Mouse (Mus musculus): ENCODE measurements around the gene Cdh4.

The Cdh4 gene

DNA sequence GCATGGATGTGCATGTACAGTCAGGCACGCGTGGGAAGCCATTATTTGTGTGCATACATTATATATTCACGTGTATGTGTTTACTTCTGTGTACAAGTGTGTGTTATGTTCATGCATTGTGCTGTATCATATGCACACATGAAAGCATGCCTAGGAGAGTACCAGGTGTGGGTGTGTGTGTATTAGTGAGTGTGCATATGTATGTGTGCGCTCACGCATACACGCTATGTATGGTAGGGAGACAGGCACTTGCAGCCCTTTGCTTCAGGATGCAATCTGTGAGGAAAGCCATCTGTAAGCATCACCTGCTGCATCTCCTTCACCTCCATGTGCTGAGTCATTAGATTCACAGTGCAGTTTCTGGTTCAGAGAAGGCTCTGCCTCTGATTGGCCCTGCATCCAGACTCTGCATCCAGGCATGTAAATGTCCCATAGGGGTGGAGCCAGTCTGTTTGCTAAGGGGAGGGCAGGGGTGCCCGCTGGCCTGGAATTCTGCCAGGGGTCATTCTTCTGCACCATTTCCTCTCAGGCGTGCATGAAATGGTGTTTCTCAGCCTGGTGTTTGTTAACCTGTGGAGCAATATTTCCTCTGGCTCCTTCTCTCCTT is 25.7 kb downstream of the Cdh4 start:
- DNase-seq (ENCODE audit: low read depth, low spot score): no peak

GRCm38 (mm10) chr2:179476622-179477021 is 34.4 kb downstream of the Cdh4 start:
- no peak for DNase-seq (ENCODE audit: low read depth, low spot score)

- no peak for DNase-seq (ENCODE audit: low read depth, low spot score)
Measured at GRCm38 (mm10) chr2:179480800-179481200, 38.6 kb downstream of the Cdh4 start.

DNA sequence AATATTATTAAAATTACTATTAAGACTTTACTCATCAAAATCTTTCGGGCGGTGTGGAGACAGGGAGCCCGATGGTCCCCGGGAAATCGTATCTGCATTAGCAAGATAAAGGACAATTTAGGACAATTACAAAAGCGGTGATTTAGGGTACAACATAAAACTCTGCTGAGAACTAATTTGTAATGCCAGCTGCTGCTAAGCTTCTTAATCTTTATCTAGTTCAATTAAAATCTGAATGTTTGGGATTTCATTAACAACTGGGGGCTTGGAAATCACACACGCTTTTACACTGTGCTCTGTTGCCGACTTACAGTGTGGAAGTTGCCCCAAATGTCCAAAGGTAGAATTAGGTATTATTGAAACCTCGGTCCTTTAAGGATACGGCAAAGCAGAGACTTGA is 39.1 kb downstream of the Cdh4 start:
- no peak for DNase-seq (ENCODE audit: low read depth, low spot score)

GRCm38 (mm10) chr2:179488526-179489139 is 46.4 kb downstream of the Cdh4 start:
- DNase-seq (ENCODE audit: low read depth, low spot score): no peak

DNA sequence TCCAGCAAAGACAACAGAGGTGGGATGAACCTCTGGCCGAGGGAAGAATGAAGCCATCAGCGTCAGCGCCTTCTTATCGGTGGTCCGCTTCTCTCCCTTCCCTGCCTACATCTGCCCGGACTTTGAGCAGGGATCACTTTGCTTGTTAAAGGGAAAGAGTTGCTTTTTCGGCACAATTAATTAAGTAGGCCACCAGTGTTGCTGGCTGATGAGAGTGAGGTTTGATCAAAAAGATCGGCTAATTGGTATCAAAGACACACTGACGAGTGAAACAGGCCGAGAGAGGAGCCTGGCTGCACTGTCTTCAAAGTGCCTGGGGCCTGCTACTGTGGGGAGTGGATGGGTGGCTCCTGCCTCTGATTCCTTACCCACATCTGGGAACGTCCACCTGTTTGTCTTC is 49.7 kb downstream of the Cdh4 start:
- no peak for DNase-seq (ENCODE audit: low read depth, low spot score)

DNA sequence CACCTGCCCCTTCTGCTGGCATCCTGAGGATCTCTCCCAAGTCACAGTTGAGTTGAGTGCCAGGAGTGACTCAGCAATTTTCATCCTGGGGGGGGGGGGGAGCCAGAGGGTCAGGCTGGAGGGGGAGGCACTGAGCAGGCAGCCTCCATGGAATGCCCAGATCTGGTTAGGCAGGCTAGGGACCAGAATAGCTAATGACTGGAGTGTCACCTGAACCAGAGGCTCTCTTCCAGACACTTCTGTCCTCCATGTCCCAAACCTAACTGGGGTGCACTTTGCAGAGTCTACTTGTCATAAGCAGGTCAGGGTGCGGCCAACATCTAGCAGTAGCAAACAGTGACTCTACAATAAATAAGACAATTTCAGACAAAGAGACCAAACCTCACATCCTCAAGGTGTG is 52.0 kb downstream of the Cdh4 start:
- no peak for DNase-seq (ENCODE audit: low read depth, low spot score)

GRCm38 (mm10) chr2:179510439-179510838 is 68.2 kb downstream of the Cdh4 start:
- no peak for DNase-seq (ENCODE audit: low read depth, low spot score)

GRCm38 (mm10) chr2:179516559-179516958 is 74.3 kb downstream of the Cdh4 start:
- no peak for DNase-seq (ENCODE audit: low read depth, low spot score)

DNA sequence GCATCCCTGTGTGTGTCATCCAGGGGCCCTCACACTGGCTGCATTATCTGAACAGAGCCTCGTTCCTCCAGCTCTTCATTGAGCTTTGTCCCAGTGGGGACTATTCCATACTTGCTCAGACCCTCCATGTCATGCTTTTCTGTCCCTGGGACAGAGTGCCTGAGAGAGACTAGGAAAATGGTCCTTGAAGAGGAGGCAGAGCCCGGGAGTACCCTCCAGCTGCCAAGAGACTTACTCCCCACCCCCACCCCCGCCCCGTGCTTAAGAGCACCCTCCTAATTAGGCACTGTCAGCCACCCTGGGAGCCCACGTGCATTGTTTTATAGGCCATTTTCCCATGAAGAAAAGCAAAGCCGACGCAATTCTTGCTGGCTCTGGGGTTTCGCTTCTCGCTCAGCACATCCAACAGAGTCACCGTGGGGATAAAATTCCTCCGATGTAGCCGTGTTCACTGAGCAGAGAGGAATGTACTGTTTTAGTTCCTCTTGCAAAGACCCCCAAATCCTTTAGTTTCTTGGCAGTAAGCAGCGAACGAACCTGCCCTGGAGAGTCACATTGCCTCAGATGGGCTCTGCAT is 76.3 kb downstream of the Cdh4 start:
- no peak for DNase-seq (ENCODE audit: low read depth, low spot score)

DNA sequence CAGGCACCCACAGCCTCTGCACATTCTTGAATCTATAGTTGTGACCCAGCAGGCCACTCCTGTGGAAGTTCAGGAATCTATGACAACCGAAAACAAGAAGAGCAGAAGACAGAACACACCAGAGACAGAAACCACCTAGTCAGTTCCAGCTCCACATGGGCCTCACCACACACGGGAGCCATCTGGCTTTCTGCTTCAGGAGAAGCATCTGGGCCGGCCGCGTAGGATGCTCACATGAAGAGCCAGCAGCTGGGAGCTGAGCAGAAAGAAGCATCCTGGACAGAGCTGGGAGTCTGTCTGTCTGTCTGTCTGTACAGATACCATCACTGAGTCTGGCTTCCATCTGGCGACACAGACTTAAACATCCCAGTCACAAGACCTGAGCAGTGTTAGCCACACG is 76.9 kb downstream of the Cdh4 start:
- DNase-seq (ENCODE audit: low read depth, low spot score): no peak

DNA sequence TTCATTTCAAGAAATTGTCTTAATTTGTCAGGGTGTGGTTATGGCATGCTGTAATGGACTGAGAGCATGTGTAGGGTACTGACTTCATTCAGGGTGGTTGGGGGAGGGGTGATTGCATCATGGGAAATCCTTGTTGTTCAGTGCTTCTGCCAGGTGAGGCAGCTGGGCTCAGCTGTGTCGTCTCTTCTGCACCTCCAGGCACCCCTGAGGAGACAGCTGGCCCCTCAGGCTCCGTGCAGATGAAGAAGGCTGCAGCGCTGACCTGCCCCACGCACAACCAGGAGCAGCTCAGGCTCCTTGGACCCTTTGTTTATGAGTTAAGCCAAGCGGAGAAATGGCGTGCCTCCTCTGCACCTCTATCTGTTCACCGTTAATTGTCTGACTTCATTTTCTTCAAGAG is 77.7 kb downstream of the Cdh4 start:
- DNase-seq (ENCODE audit: low read depth, low spot score): no peak

DNA sequence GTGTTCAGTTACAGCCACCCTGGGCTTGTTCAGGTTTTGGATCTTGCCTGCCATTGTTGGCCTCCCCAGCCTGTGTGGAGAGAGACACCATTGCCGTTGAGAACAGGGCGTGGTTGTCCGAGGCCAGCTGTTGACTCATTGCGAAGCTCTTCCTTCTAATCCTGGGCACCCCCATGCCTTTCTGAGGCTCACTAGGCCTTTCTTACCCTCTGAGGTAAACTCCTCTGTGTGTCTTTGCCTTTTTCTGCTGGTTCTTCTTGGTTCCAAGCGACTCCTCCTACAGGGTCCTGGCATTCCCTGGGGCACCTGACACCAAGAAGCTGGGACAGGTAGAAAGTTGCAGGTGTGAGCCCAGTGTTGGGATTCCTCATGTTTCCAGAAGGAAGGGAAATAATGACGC is 78.7 kb downstream of the Cdh4 start:
- no peak for DNase-seq (ENCODE audit: low read depth, low spot score)

- no peak for DNase-seq (ENCODE audit: low read depth, low spot score)
Measured at GRCm38 (mm10) chr2:179521444-179521843, 79.2 kb downstream of the Cdh4 start.

- no peak for DNase-seq (ENCODE audit: low read depth, low spot score)
Measured at GRCm38 (mm10) chr2:179522141-179522540, 79.9 kb downstream of the Cdh4 start.

DNA sequence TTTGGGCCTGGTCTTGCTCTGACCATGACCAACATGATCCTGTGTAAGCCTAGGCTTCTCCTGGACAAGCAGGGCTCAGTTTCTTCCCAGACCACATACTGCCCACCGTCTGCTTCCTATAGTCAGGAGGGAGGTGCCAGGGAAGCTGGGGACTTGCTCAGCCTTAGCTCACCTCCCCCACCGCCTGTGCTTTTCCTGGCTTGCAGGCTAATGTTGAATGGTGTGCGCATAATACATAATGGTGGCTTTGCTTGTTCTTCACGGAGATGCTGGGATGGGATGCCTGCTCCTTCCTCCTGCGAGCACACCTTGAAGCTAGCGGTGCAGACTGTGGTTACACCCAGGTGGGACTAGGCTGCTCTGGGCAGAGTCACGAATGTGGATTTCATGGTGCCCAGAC is 84.7 kb downstream of the Cdh4 start:
- DNase-seq (ENCODE audit: low read depth, low spot score): no peak

GRCm38 (mm10) chr2:179530436-179531040 is 88.3 kb downstream of the Cdh4 start:
- no peak for DNase-seq (ENCODE audit: low read depth, low spot score)

GRCm38 (mm10) chr2:179533196-179533595 is 91.0 kb downstream of the Cdh4 start:
- no peak for DNase-seq (ENCODE audit: low read depth, low spot score)

- no peak for DNase-seq (ENCODE audit: low read depth, low spot score)
Measured at GRCm38 (mm10) chr2:179533881-179534280, 91.7 kb downstream of the Cdh4 start.

GRCm38 (mm10) chr2:179535204-179535603 is 93.0 kb downstream of the Cdh4 start:
- DNase-seq (ENCODE audit: low read depth, low spot score): no peak

GRCm38 (mm10) chr2:179536762-179537161 is 94.5 kb downstream of the Cdh4 start:
- DNase-seq (ENCODE audit: low read depth, low spot score): no peak

DNA sequence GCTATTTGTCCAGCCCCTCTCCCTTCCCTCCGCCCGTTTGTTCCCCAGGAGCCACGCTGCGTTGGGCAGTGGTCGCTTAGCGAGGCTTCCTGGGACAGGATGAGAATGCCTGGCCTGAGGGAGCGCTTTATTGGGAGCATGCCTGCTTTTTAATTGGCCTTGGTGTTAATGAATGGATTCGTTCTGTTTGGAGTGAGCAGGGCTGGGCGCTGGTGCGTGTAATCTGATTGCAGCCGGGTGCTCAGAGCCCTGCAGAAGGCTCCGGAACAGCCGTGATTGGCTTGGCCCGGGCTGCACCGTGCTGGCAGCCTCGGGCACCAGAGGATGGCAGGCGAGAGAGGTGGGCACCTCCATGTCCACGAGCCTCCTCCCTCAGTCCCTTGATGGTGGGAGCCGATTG is 95.2 kb downstream of the Cdh4 start:
- DNase-seq (ENCODE audit: low read depth, low spot score): no peak

DNA sequence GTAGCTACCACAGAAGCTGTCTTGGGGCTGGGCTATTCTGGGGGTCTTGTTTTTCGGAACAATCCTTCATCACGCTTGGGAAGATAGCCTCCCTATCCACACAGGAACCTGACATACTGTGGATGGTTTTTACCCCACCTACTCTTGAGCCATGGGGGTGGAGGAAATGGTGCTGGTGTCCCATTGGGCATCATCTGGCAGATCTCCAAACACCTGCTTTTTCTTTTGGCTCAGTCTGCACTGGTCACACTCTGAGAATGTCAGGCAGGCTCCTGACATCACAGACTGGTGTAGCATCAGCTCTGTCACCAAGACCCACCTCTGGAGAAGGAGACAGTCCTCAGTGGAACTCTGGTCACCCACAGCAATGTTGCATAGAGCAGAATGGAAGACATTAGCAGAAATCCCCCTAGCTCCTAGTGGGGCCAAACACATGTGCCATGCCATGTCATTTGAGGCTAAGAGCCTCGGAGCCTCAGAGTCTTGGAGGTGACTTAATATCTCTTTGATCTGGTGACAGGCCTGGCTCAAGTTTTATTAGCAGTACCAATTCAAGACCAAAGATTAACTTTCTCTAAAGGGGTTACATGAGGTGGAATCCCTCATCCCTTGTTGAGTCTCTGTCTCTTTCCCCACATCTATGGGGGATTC is 95.7 kb downstream of the Cdh4 start:
- no peak for DNase-seq (ENCODE audit: low read depth, low spot score)

Measured in c-Kit-negative CD71-positive TER-119-positive erythroid progenitor cells, embryonic 14.5 days (primary cell).